Comparison of ENCODE assay signal across 32 mouse cellular contexts in the genomic region with DNA sequence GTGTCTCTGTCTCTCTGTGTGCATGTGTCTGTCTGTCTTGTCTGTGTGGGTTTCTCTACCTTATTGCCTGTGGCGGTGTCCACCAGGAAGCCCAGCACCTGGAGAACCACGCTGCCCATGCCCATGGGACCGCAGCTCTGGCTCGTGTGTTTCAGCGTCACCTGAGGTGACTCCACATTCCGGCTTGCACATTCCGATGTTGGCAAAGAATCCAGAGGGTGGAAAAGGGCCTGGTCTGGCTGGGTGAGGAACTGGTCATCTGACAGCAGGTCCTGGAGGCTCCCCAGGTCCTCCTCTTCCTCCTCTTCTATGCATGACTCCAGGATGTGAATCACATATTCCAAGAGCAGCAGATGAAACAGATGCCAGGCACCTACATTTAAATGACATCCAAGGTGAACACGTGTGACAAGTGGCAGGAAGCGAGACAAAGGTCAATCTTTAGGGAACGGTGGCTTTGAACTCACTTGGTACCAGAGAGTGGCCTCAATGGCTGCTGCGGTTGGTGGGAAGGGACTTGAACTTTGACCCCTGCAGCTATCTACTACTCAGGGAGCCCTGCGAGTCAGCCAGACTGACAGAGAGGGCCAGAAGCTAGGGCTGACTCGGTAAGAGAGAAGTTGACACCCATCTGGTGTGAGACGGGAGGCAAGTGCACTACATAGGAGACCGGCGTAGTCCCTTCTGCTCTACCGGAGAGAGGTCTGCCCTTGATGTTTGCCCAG. TPM values are rescaled to one million over a fixed set of nuclear protein-coding genes. Genes with fewer than 3 reads are reported as not detected.
DNase-seq lines count a peak whose midpoint lies in the region; ATAC-seq lines count a peak whose summit lies in the region.
"Had no signal": no experiment of that assay in that cellular context is flagged by ENCODE, and none has a peak within 500 bp of the region (broad histone marks: within the 10 kb centered on the region; RNA-seq: fewer than 3 reads in every experiment).

No protein-coding gene starts in this region.

- 83% methylated on average over 17 of the region's 17 CpGs for WGBS in heart, embryonic 10.5 days
- WGBS in intestine, embryonic 14.5 days = 85% methylated on average over 17 of the region's 17 CpGs

- H3K27me3 ChIP-seq in heart, embryonic 10.5 days (ENCODE audit: insufficient read depth, poor library complexity, severe bottlenecking) = no peaks in the 10 kb centered on the region
- H3K27me3 ChIP-seq in intestine, embryonic 14.5 days (replicated peaks; ENCODE audit: control insufficient read depth, insufficient read depth, low read length) = no peaks in the 10 kb centered on the region
- H3K27me3 ChIP-seq: CH12.LX; embryonic facial prominence, embryonic 12.5 days; hindbrain, embryonic 13.5 days; liver, embryonic 12.5 days; neural tube, embryonic 13.5 days had no signal

- no peaks in the 10 kb centered on the region for H3K9me3 ChIP-seq in heart, embryonic 10.5 days
- no peaks in the 10 kb centered on the region for H3K9me3 ChIP-seq in intestine, embryonic 14.5 days (ENCODE audit: control insufficient read depth, low read length)
- H3K9me3 ChIP-seq: embryonic facial prominence, embryonic 12.5 days; hindbrain, embryonic 13.5 days; liver, embryonic 12.5 days; neural tube, embryonic 13.5 days had no signal

- peaks cover 3% of the 10 kb centered on the region; the same call in 1 of the 2 replicates for H3K36me3 ChIP-seq in heart, embryonic 10.5 days
- H3K36me3 ChIP-seq in intestine, embryonic 14.5 days (ENCODE audit: control insufficient read depth, insufficient read depth, low read length) = no peaks in the 10 kb centered on the region
- H3K36me3 ChIP-seq: embryonic facial prominence, embryonic 12.5 days; hindbrain, embryonic 13.5 days; liver, embryonic 12.5 days; neural tube, embryonic 13.5 days had no signal

- no peak overlapping the region for H3K27ac ChIP-seq in heart, embryonic 10.5 days
- H3K27ac ChIP-seq in intestine, embryonic 14.5 days (ENCODE audit: low read depth) = no peak overlapping the region
- H3K27ac ChIP-seq: embryonic facial prominence, embryonic 12.5 days; hindbrain, embryonic 13.5 days; kidney, postnatal 0 days; liver, embryonic 12.5 days; macrophage; neural tube, embryonic 13.5 days had no signal

- DNase-seq in adrenal gland, postnatal 14 days = peak; percentile 32
- no peak for DNase-seq in adrenal gland, postnatal 4 days (ENCODE audit: low spot score in 2 of 2)
- DNase-seq in heart, postnatal 10 days = peak; percentile 57 to 75
- no peak for DNase-seq in heart, embryonic 10.5 days (ENCODE audit: low spot score)
- DNase-seq in intestine, embryonic 14.5 days (ENCODE audit: low spot score) = no peak
- peak; percentile 32 for DNase-seq in yolk sac, embryonic 10.5 days (ENCODE audit: low spot score)
- DNase-seq in cerebellum, adult 9-11 months = no peak
- DNase-seq: adrenal gland, adult 2 months; cerebellum, adult 11 months; cerebellum, adult 9-10 months; embryo, embryonic 11 days; forebrain, postnatal 0 days; kidney, adult 8-10 months; kidney, postnatal 4 days; layer of hippocampus, postnatal 36 days; left cerebral cortex, postnatal 4 days; liver, postnatal 0 days had no signal

- H3K9ac ChIP-seq in intestine, embryonic 14.5 days (ENCODE audit: low read length) = no peak overlapping the region
- H3K9ac ChIP-seq: embryonic facial prominence, embryonic 12.5 days; forebrain, postnatal 0 days; hindbrain, embryonic 13.5 days; liver, embryonic 12.5 days; liver, postnatal 0 days; neural tube, embryonic 13.5 days had no signal

- intact Hi-C loops in heart, postnatal 10 days (cut with DNase I) = no loop called here

- peaks cover 14% of the 10 kb centered on the region for H3K4me1 ChIP-seq in heart, embryonic 10.5 days
- H3K4me1 ChIP-seq in intestine, embryonic 14.5 days (replicated peaks; ENCODE audit: control insufficient read depth, insufficient read depth, low read length) = no peaks in the 10 kb centered on the region
- H3K4me1 ChIP-seq: embryonic facial prominence, embryonic 12.5 days; liver, embryonic 12.5 days had no signal

- no peak overlapping the region for H3K4me3 ChIP-seq in heart, embryonic 10.5 days
- no peak overlapping the region for H3K4me3 ChIP-seq in intestine, embryonic 14.5 days (ENCODE audit: low read depth, low read length)
- H3K4me3 ChIP-seq: embryonic facial prominence, embryonic 12.5 days; hindbrain, embryonic 13.5 days; liver, embryonic 12.5 days; myocyte; neural tube, embryonic 13.5 days had no signal

- H3K4me2 ChIP-seq in intestine, embryonic 14.5 days (ENCODE audit: low read length) = no peak overlapping the region
- H3K4me2 ChIP-seq: embryonic facial prominence, embryonic 12.5 days; hindbrain, embryonic 13.5 days; liver, embryonic 12.5 days; midbrain, embryonic 11.5 days; neural tube, embryonic 13.5 days had no signal

- ATAC-seq in intestine, embryonic 14.5 days (replicated peaks; ENCODE audit: low FRiP score, low TSS enrichment, low read depth) = 0 out of 2 replicates have a peak, but pooled peaks have one; percentile 50
- ATAC-seq: activated CD4-positive, CD25-positive, alpha-beta regulatory T cell, adult 4 months; forebrain, postnatal 0 days; liver, embryonic 12.5 days; liver, postnatal 0 days had no signal

RNA-seq across cellular contexts. Expression of a gene that starts 19.1 kb away (rescaled TPM):
- 0.04 and 0.86 TPM in 2 replicates for total RNA-seq in adrenal gland, postnatal 14 days (2021)
- under 1 TPM; 0.56 to 0.98 TPM for total RNA-seq in adrenal gland, postnatal 4 days (2021)
- total RNA-seq in heart, postnatal 10 days (2021) = not detected
- 0.04 and 0.06 TPM in 2 replicates for polyA plus RNA-seq in heart, embryonic 10.5 days (2016; fragmentation: Nextera tagmentation; extraction: Ambion mirVana)
- polyA plus RNA-seq in intestine, embryonic 14.5 days (2014; fragmentation: Nextera tagmentation; extraction: Ambion mirVana) = 0.28 and 0.34 TPM in 2 replicates
- total RNA-seq: CH12.LX; heart, postnatal 14 days had no signal
- polyA plus RNA-seq: C2C12; liver, embryonic 12.5 days; liver, postnatal 0 days; myocyte had no signal

RNA-seq across cellular contexts. Expression of a gene that starts 50.4 kb away (rescaled TPM):
- 0.15 TPM in 1 of 2 replicates, not detected in the other for total RNA-seq in adrenal gland, postnatal 14 days (2021)
- under 1 TPM; 0.39 to 0.93 TPM for total RNA-seq in adrenal gland, postnatal 4 days (2021)
- total RNA-seq in heart, postnatal 10 days (2021) = under 1 TPM; 0.53 to 0.55 TPM
- polyA plus RNA-seq in heart, embryonic 10.5 days (2016; fragmentation: Nextera tagmentation; extraction: Ambion mirVana) = 0.73 and 1.4 TPM in 2 replicates
- 0.26 TPM in 1 of 2 replicates, not detected in the other for polyA plus RNA-seq in intestine, embryonic 14.5 days (2014; fragmentation: Nextera tagmentation; extraction: Ambion mirVana)
- total RNA-seq: adrenal gland, adult 2 months; CH12.LX; ES-E14; gastrocnemius, adult 8-10 months had no signal
- polyA plus RNA-seq: activated CD4-positive, CD25-positive, alpha-beta regulatory T cell, adult 4 months; liver, postnatal 0 days; macrophage; small intestine, adult 2 months had no signal

Comparison
In these comparisons a context has a peak if more than half of its experiments do, and no peak if none do; other contexts are left out.
1. DNase-seq: peak in adrenal gland, postnatal 14 days (single experiment), heart, postnatal 10 days (2 of 2) and yolk sac, embryonic 10.5 days (single experiment); none in adrenal gland, postnatal 4 days (0 of 2), heart, embryonic 10.5 days (single experiment), intestine, embryonic 14.5 days (single experiment) and cerebellum, adult 9-11 months (single experiment).